Mouse (Mus musculus): ENCODE results near the gene C2cd5. TPM values are rescaled to one million over a fixed set of nuclear protein-coding genes. Genes with fewer than 3 reads are reported as not detected.

Gene C2cd5
- polyA plus RNA-seq, 1 experiment from 2014 or later, result 52.6 TPM

GRCm38 (mm10) chr6:143067654-143068053, 32.3 kb downstream of the C2cd5 start:
- Histone ChIP-seq H3K4me3 (no peak overlapping the region), H3K9ac (no peak overlapping the region), H3K9me3 (replicated peaks) (no peaks in the 10 kb centered on the region), H3K36me3 (peaks cover 28% of the 10 kb centered on the region), H3K4me2 (replicated peaks) (no peak overlapping the region), H3K27ac (no peak overlapping the region), H3K4me1 (no peaks in the 10 kb centered on the region), H3K27me3 (no peaks in the 10 kb centered on the region)
- ATAC-seq (ENCODE audit: low FRiP score), result no peak
- WGBS, result 88% methylated on average over 3 of the region's 3 CpGs

GRCm38 (mm10) chr6:143066859-143067258, 33.1 kb downstream of the C2cd5 start:
- Histone ChIP-seq H3K27me3 (no peaks in the 10 kb centered on the region), H3K4me2 (replicated peaks) (no peak overlapping the region), H3K9me3 (replicated peaks) (no peaks in the 10 kb centered on the region), H3K4me1 (no peaks in the 10 kb centered on the region), H3K27ac (no peak overlapping the region), H3K4me3 (no peak overlapping the region), H3K9ac (no peak overlapping the region), H3K36me3 (peaks cover 24% of the 10 kb centered on the region)
- WGBS, result 93% methylated on average over 9 of the region's 9 CpGs
- no peak for ATAC-seq (ENCODE audit: low FRiP score)

GRCm38 (mm10) chr6:143064047-143064446, 35.9 kb downstream of the C2cd5 start:
- Histone ChIP-seq H3K9me3 (replicated peaks) (no peaks in the 10 kb centered on the region), H3K27me3 (no peaks in the 10 kb centered on the region), H3K4me3 (no peak overlapping the region), H3K27ac (no peak overlapping the region), H3K9ac (no peak overlapping the region), H3K4me2 (replicated peaks) (no peak overlapping the region), H3K36me3 (peaks cover 25% of the 10 kb centered on the region), H3K4me1 (no peaks in the 10 kb centered on the region)
- 86% methylated on average over 2 of the region's 2 CpGs for WGBS
- ATAC-seq (ENCODE audit: low FRiP score), result no peak

- Histone ChIP-seq H3K27ac (no peak overlapping the region), H3K9me3 (replicated peaks) (no peaks in the 10 kb centered on the region), H3K27me3 (no peaks in the 10 kb centered on the region), H3K4me1 (no peaks in the 10 kb centered on the region), H3K4me2 (replicated peaks) (no peak overlapping the region), H3K9ac (no peak overlapping the region), H3K36me3 (peaks cover 17% of the 10 kb centered on the region; the same call in 1 of the 2 replicates), H3K4me3 (no peak overlapping the region)
- WGBS, result 94% methylated on average over 5 of the region's 5 CpGs
- no peak for ATAC-seq (ENCODE audit: low FRiP score)
Observed at GRCm38 (mm10) chr6:143057601-143058000, 42.3 kb downstream of the C2cd5 start.

- no peak for ATAC-seq (ENCODE audit: low FRiP score)
- H3K36me3 ChIP-seq, result peaks cover 41% of the 10 kb centered on the region
- 84% methylated on average over 5 of the region's 5 CpGs for WGBS
Observed at GRCm38 (mm10) chr6:143051566-143051965, 48.4 kb downstream of the C2cd5 start.

GRCm38 (mm10) chr6:143049791-143050555, 50.0 kb downstream of the C2cd5 start:
- no peaks in the 10 kb centered on the region for H3K9me3 ChIP-seq (replicated peaks)
- H3K27me3 ChIP-seq, result no peaks in the 10 kb centered on the region
- no peak overlapping the region for H3K9ac ChIP-seq
- no peak overlapping the region for H3K4me3 ChIP-seq
- ATAC-seq (ENCODE audit: low FRiP score), result no peak
- peak overlapping the region; percentile 2; the same call in 1 of the 2 replicates for H3K27ac ChIP-seq
- no peak overlapping the region for H3K4me2 ChIP-seq (replicated peaks)
- H3K36me3 ChIP-seq, result peaks cover 47% of the 10 kb centered on the region
- no peaks in the 10 kb centered on the region for H3K4me1 ChIP-seq
- 79% methylated on average over 11 of the region's 11 CpGs for WGBS

More at GRCm38 (mm10) chr6:143051566-143051965, 48.4 kb downstream of the C2cd5 start:
- Histone ChIP-seq H3K27ac (no peak overlapping the region), H3K4me3 (no peak overlapping the region), H3K9me3 (replicated peaks) (no peaks in the 10 kb centered on the region), H3K4me1 (no peaks in the 10 kb centered on the region), H3K9ac (no peak overlapping the region), H3K27me3 (no peaks in the 10 kb centered on the region), H3K4me2 (replicated peaks) (no peak overlapping the region)

- no peaks in the 10 kb centered on the region for H3K9me3 ChIP-seq (replicated peaks)
- H3K27me3 ChIP-seq, result no peaks in the 10 kb centered on the region
- no peak overlapping the region for H3K4me2 ChIP-seq (replicated peaks)
- 94% methylated on average over 2 of the region's 2 CpGs for WGBS
- no peak overlapping the region for H3K9ac ChIP-seq
- no peak overlapping the region for H3K4me3 ChIP-seq
- H3K27ac ChIP-seq, result no peak overlapping the region
- H3K36me3 ChIP-seq, result peaks cover 48% of the 10 kb centered on the region
- H3K4me1 ChIP-seq, result no peaks in the 10 kb centered on the region
- no peak for ATAC-seq (ENCODE audit: low FRiP score)
Observed at GRCm38 (mm10) chr6:143049117-143049516, 50.8 kb downstream of the C2cd5 start.

GRCm38 (mm10) chr6:143047538-143048258, 52.2 kb downstream of the C2cd5 start:
- no peak for ATAC-seq (ENCODE audit: low FRiP score)
- WGBS, result 82% methylated on average over 15 of the region's 15 CpGs
- peaks cover 43% of the 10 kb centered on the region for H3K36me3 ChIP-seq

GRCm38 (mm10) chr6:143041578-143041977, 58.4 kb downstream of the C2cd5 start:
- WGBS, result 65% methylated on average over 6 of the region's 6 CpGs
- peak; percentile 69 for ATAC-seq (ENCODE audit: low FRiP score)
- Histone ChIP-seq H3K4me3 (no peak overlapping the region), H3K27me3 (no peaks in the 10 kb centered on the region), H3K36me3 (peaks cover 47% of the 10 kb centered on the region), H3K27ac (no peak overlapping the region), H3K4me2 (replicated peaks) (no peak overlapping the region), H3K4me1 (0 out of 2 replicates have a peak, but pooled peaks cover 2% of the 10 kb centered on the region), H3K9ac (no peak overlapping the region), H3K9me3 (replicated peaks) (no peaks in the 10 kb centered on the region)

More at GRCm38 (mm10) chr6:143047538-143048258, 52.2 kb downstream of the C2cd5 start:
- no peak overlapping the region for H3K4me2 ChIP-seq (replicated peaks)
- no peaks in the 10 kb centered on the region for H3K4me1 ChIP-seq
- H3K9me3 ChIP-seq (replicated peaks), result no peaks in the 10 kb centered on the region
- H3K27ac ChIP-seq, result 0 out of 2 replicates have a peak overlapping the region, but pooled peaks have one; percentile 13
- H3K9ac ChIP-seq, result no peak overlapping the region
- H3K27me3 ChIP-seq, result no peaks in the 10 kb centered on the region
- no peak overlapping the region for H3K4me3 ChIP-seq

- Histone ChIP-seq H3K27me3 (no peaks in the 10 kb centered on the region), H3K4me1 (no peaks in the 10 kb centered on the region), H3K27ac (no peak overlapping the region), H3K4me3 (no peak overlapping the region), H3K4me2 (replicated peaks) (no peak overlapping the region), H3K36me3 (peaks cover 84% of the 10 kb centered on the region), H3K9me3 (replicated peaks) (no peaks in the 10 kb centered on the region), H3K9ac (no peak overlapping the region)
- no peak for ATAC-seq (ENCODE audit: low FRiP score)
- WGBS, result 66% methylated on average over 4 of the region's 4 CpGs
Observed at GRCm38 (mm10) chr6:143035261-143035660, 64.7 kb downstream of the C2cd5 start.

- ATAC-seq (ENCODE audit: low FRiP score), result no peak
- H3K4me1 ChIP-seq, result no peaks in the 10 kb centered on the region
- H3K4me3 ChIP-seq, result no peak overlapping the region
- H3K9ac ChIP-seq, result no peak overlapping the region
- no peaks in the 10 kb centered on the region for H3K9me3 ChIP-seq (replicated peaks)
- peaks cover 85% of the 10 kb centered on the region for H3K36me3 ChIP-seq
- H3K27ac ChIP-seq, result no peak overlapping the region
- 98% methylated on average over 2 of the region's 2 CpGs for WGBS
- H3K27me3 ChIP-seq, result no peaks in the 10 kb centered on the region
- H3K4me2 ChIP-seq (replicated peaks), result no peak overlapping the region
Observed at GRCm38 (mm10) chr6:143034503-143034902, 65.4 kb downstream of the C2cd5 start.

GRCm38 (mm10) chr6:143030521-143030920, 69.4 kb downstream of the C2cd5 start:
- Histone ChIP-seq H3K36me3 (peaks cover 76% of the 10 kb centered on the region), H3K9ac (no peak overlapping the region), H3K4me3 (no peak overlapping the region), H3K9me3 (replicated peaks) (no peaks in the 10 kb centered on the region), H3K27me3 (no peaks in the 10 kb centered on the region), H3K27ac (no peak overlapping the region), H3K4me1 (no peaks in the 10 kb centered on the region), H3K4me2 (replicated peaks) (no peak overlapping the region)
- 93% methylated on average over 5 of the region's 5 CpGs for WGBS
- ATAC-seq (ENCODE audit: low FRiP score), result no peak

Data from hindbrain, embryonic 12.5 days (tissue).